Mouse (Mus musculus) heart, embryonic 14.5 days (tissue): Measurements from ENCODE around the gene Xxylt1. TPM values are rescaled to one million over a fixed set of nuclear protein-coding genes. Genes with fewer than 3 reads are reported as not detected.

ENCODE experiments used
- ATAC-seq: fragments of 200-750 bp; cut with Nextera tagmentation; 2 replicates; pipeline ENCODE4 v1.8.0; 2017; ENCODE audit warnings: low read depth, moderate TSS enrichment; ENCODE audit not compliant: insufficient number of reproducible peaks, insufficient read depth, low FRiP score
- H3K27ac ChIP-seq, 2 experiments: fragments of 200-500 bp in 1 of 2; fragments of 300-500 bp in 1 of 2; sonication (generic) in 1 of 2; replicated peaks in 1 of 2; 2 replicates each; pipeline ENCODE4 v1.5.1; 2012 to 2014; ENCODE audit warnings: low read depth in 2 of 2, low read length in 2 of 2, control low read depth in 1 of 2, mild to moderate bottlenecking in 1 of 2, mixed read lengths in 1 of 2; ENCODE audit not compliant: control insufficient read depth in 1 of 2, insufficient read depth in 1 of 2
- H3K27me3 ChIP-seq: fragments of 300-500 bp; sonication (generic); 2 replicates; pipeline ENCODE4 v1.6.1; 2014; ENCODE audit warnings: mild to moderate bottlenecking, low read length, control low read depth; ENCODE audit not compliant: control insufficient read depth, insufficient read depth
- H3K36me3 ChIP-seq: fragments of 300-500 bp; sonication (generic); 2 replicates; pipeline ENCODE4 v1.6.1; 2014; ENCODE audit warnings: mild to moderate bottlenecking, control low read depth, low read length, mixed read lengths; ENCODE audit not compliant: control insufficient read depth, insufficient read depth
- H3K4me1 ChIP-seq, 2 experiments: fragments of 200-500 bp in 1 of 2; fragments of 300-500 bp in 1 of 2; sonication (generic) in 1 of 2; 2 replicates each; pipeline ENCODE4 v1.6.1; 2012 to 2014; ENCODE audit warnings: low read length in 2 of 2, control low read depth in 1 of 2, mixed read lengths in 1 of 2; ENCODE audit not compliant: control insufficient read depth in 2 of 2, insufficient read depth in 2 of 2
- H3K4me2 ChIP-seq: fragments of 300-500 bp; sonication (generic); 2 replicates; pipeline ENCODE4 v1.6.1; 2014; ENCODE audit warnings: mild to moderate bottlenecking, low read length
- H3K4me3 ChIP-seq, 2 experiments: fragments of 200-500 bp in 1 of 2; fragments of 300-500 bp in 1 of 2; sonication (generic) in 1 of 2; 2 replicates each; pipeline ENCODE4 v1.5.1; 2012 to 2014; ENCODE audit warnings: low read length in 2 of 2, mild to moderate bottlenecking in 2 of 2, control low read depth in 1 of 2, low read depth in 1 of 2, moderate library complexity in 1 of 2; ENCODE audit not compliant: control insufficient read depth in 1 of 2, insufficient read depth in 1 of 2
- H3K9ac ChIP-seq: fragments of 300-500 bp; sonication (generic); 2 replicates; pipeline ENCODE4 v1.6.1; 2014; ENCODE audit warnings: mild to moderate bottlenecking, low read length
- H3K9me3 ChIP-seq: fragments of 300-500 bp; sonication (generic); 2 replicates; pipeline ENCODE4 v1.6.1; 2016; ENCODE audit warnings: low read length, control low read depth; ENCODE audit not compliant: control insufficient read depth
- WGBS: fragments of 180-500 bp; shearing (Covaris S2); extraction: QIAGEN DNeasy Blood & Tissue Kit; methylation state at CpG from one replicate; pipeline ENCODE4 v1.1.7; 2014; 5-methylcytosine and 5-hydroxymethylcytosine counted together
- polyA plus RNA-seq: library from polyadenylated mRNA; unstranded; fragments of >200 nt; fragmentation: Nextera tagmentation; extraction: Ambion mirVana; gene quantifications from 2 replicates; pipeline ENCODE4 v1.2.1, GENCODE M21; 2014

Xxylt1 gene
- polyA plus RNA-seq, 1 experiment from 2014 or later, result 12.2 TPM

DNA sequence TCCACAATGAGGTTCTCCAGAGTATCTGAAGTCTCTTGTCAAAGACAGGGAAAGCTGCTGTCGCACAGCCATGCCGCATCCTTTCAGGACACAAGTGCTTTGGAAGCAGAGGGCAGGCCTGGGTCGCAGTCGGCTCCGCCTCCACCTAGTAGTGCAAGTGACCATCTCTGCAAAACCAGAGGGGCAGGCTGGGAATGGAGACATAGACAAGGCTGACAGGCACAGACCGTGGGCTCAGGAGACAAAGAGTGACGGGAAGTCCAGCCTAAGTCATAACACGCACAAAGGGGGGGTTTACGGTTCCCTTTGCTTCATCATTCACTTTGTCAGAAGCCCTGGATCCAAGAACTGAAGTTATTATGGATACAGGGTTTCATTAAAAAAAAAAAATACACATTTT, 12.0 kb upstream of the Xxylt1 start:
- Histone ChIP-seq H3K9ac (no peak overlapping the region), H3K27me3 (no peaks in the 10 kb centered on the region), H3K9me3 (no peaks in the 10 kb centered on the region), H3K4me3 (no peak overlapping the region), H3K27ac (no peak overlapping the region), H3K36me3 (peaks cover 25% of the 10 kb centered on the region), H3K4me1 (no peaks in the 10 kb centered on the region; a peak in 1 of 4 replicates), H3K4me2 (no peak overlapping the region)
- no peak for ATAC-seq
- 54% methylated on average over 9 of the region's 9 CpGs for WGBS

GRCm38 (mm10) chr16:31081891-31082290, 659 bp upstream of the Xxylt1 start:
- Histone ChIP-seq H3K27ac (no peak overlapping the region), H3K4me2 (peak overlapping the region; percentile 96), H3K27me3 (no peaks in the 10 kb centered on the region), H3K4me1 (peaks cover 4 to 11% of the 10 kb centered on the region in 2 experiments), H3K4me3 (no peak overlapping the region), H3K36me3 (no peaks in the 10 kb centered on the region; the same call in 1 of the 2 replicates), H3K9ac (no peak overlapping the region), H3K9me3 (no peaks in the 10 kb centered on the region)
- ATAC-seq, result no peak
- 66% methylated on average over 6 of the region's 6 CpGs for WGBS

DNA sequence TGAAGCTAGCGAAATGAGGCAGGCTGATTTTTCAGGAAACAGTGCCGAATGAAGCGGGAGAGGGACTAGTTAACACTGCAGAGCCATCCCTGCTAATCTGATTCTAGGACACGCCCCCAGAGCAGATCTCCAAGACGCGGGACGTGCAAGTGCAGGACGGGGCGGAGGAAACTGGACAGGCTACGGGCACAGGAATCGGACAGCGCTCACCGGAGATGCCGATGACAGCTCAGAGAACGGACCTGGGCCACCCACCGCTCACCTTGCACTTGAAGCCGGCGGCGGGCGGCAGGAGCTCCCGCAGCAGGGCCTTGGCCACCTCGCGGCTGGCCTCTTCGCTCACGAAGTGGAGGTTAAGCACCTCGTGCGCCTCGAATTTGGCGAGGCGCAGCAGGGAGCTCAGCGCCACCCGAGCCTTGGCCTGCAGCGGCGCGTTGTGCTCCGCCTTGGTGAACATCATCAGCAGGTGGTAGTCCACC, 620 bp downstream of the Xxylt1 start:
- Histone ChIP-seq H3K9me3 (no peaks in the 10 kb centered on the region), H3K36me3 (no peaks in the 10 kb centered on the region; the same call in 1 of the 2 replicates), H3K4me1 (peaks cover 4 to 11% of the 10 kb centered on the region in 2 experiments), H3K4me2 (peak overlapping the region; percentile 96), H3K27ac (peak overlapping the region; percentile 73 to 77; a peak in 3 of 4 replicates), H3K27me3 (no peaks in the 10 kb centered on the region), H3K4me3 (peak overlapping the region; percentile 66 to 74), H3K9ac (peak overlapping the region; percentile 78)
- WGBS, result under 1% methylated on average over 36 of the region's 36 CpGs
- peak; percentile 40 for ATAC-seq

DNA sequence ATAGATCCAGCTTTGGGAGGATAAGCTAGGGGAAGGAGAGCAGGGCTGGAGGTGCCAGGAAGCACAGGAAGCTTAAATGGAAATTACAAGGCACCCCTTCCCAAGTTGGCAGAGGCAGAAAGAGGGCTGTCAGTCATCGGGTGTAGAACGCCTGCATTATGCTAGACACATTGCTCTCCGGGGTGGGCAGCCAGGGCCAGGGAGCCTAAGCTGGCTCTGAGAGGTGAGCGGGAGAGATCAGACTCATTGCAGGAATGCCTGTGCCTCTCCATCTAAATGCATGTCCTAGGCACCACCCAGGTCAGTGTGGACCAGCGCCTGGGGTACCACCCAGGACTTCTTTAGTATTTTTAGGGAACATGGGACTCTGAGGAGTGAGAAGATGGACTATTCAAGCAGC, 3.8 kb downstream of the Xxylt1 start:
- no peak overlapping the region for H3K27ac ChIP-seq
- H3K4me3 ChIP-seq, result no peak overlapping the region
- no peaks in the 10 kb centered on the region; the same call in 1 of the 2 replicates for H3K36me3 ChIP-seq
- H3K9ac ChIP-seq, result no peak overlapping the region
- no peaks in the 10 kb centered on the region for H3K27me3 ChIP-seq
- no peak overlapping the region for H3K4me2 ChIP-seq
- H3K9me3 ChIP-seq, result no peaks in the 10 kb centered on the region
- WGBS, result 92% methylated on average over 5 of the region's 5 CpGs
- no peak for ATAC-seq
- peaks cover 4 to 11% of the 10 kb centered on the region in 2 experiments for H3K4me1 ChIP-seq

GRCm38 (mm10) chr16:31076436-31076835, 4.8 kb downstream of the Xxylt1 start:
- ATAC-seq, result no peak
- H3K9ac ChIP-seq, result no peak overlapping the region
- no peaks in the 10 kb centered on the region; the same call in 1 of the 2 replicates for H3K36me3 ChIP-seq
- WGBS, result 81% methylated on average over 8 of the region's 8 CpGs
- no peak overlapping the region for H3K27ac ChIP-seq
- H3K4me2 ChIP-seq, result no peak overlapping the region
- H3K4me1 ChIP-seq, result peaks cover 4 to 7% of the 10 kb centered on the region in 2 experiments
- no peak overlapping the region for H3K4me3 ChIP-seq
- H3K27me3 ChIP-seq, result no peaks in the 10 kb centered on the region
- H3K9me3 ChIP-seq, result no peaks in the 10 kb centered on the region

GRCm38 (mm10) chr16:31074324-31074908, 6.8 kb downstream of the Xxylt1 start:
- Histone ChIP-seq H3K4me1 (peaks cover 4 to 10% of the 10 kb centered on the region in 2 experiments), H3K9me3 (no peaks in the 10 kb centered on the region), H3K9ac (no peak overlapping the region), H3K27ac (no peak overlapping the region), H3K36me3 (no peaks in the 10 kb centered on the region; the same call in 1 of the 2 replicates), H3K4me3 (no peak overlapping the region), H3K27me3 (no peaks in the 10 kb centered on the region), H3K4me2 (no peak overlapping the region)
- ATAC-seq, result no peak
- WGBS, result 83% methylated on average over 3 of the region's 3 CpGs

DNA sequence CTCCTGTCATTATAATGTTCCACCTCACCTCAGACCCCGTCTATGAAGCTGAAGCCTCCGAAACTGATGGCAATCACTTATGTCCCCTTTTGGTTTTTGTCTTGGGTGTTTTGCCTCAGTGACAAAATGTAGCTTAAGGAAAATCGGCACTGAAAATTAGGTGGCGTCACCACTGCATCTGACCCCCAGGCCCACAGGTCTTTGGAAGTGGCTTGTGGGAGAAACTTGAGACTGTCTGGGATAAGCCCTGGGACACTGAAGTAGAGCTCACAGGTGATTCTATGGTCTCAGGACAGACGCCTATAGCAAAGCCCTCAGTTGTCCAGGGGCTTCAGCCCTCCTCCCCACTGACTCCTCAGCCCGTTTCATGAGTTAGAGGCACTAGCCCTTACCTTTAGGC, 9.5 kb downstream of the Xxylt1 start:
- WGBS, result 89% methylated on average over 6 of the region's 6 CpGs
- Histone ChIP-seq H3K9ac (no peak overlapping the region), H3K4me2 (no peak overlapping the region), H3K27me3 (no peaks in the 10 kb centered on the region), H3K9me3 (no peaks in the 10 kb centered on the region), H3K4me3 (no peak overlapping the region), H3K4me1 (peaks cover 7 to 14% of the 10 kb centered on the region in 2 experiments), H3K27ac (no peak overlapping the region), H3K36me3 (no peaks in the 10 kb centered on the region)
- ATAC-seq, result no peak
